Mouse (Mus musculus) CD8-positive naive resting alpha-beta T cell, adult 2 months (primary cell): ENCODE measurements around the gene Pcyt2.
"Not testable (repeated sequence)": the region's sequence is repeated elsewhere in the genome, so short reads cannot be mapped to it uniquely, and the experiment has no call there.

Experiments
- DNase-seq, 2 experiments: peaks; one replicate each; pipeline ENCODE4 v3.0.0; 2022; ENCODE audit warnings: low read depth in 2 of 2, low spot score in 2 of 2

Pcyt2 gene

GRCm38 (mm10) chr11:120616617-120617294, 980 bp downstream of the Pcyt2 start:
- no peak for DNase-seq

DNA sequence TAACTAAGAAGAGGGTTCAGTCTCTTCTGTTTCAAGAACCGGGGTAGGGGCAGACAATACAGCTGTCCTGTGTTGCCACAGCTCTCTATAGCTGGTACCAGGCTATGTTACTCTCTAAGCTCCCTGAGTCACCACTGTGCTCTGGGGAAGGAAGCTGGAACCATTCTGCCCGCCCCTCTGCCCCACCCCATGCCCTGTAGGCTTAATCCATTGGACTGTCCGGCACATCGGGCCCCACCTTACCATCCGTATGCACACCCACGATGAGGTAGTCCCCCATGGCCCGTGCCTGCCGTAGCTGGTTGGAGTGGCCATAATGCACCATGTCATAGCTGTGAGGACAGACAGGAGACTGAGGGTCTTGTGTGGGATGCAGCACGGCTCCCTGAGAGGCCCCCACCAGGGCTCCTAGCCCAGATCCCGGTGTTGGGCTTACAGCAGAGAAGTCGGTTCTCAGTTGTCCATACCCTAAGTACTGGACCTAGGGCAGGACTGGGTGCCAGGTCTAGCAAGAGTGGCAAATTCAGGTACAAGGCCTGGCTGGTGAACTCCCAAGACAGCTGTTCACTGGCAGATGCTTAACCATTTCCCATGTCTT, 2.0 kb downstream of the Pcyt2 start:
- no peak for DNase-seq

DNA sequence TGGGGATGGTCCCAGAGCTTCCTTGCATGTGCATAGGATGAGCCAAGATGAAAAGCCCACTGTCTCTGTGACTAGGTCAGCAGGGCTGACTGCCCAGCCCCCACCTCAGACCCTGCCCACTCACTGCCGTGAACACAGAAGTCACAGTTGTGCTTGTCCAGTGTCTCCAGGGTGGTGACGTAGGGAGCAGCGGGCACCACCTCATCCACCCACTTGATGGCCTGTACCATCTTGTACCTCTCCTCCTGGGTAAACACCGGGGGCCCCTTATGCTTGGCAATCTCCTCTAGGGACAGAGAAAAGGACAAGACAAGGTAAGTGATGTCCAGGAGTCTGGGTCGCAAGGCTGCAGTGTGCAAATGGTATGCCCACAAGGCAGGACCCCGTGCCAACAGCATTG, 2.6 kb downstream of the Pcyt2 start:
- DNase-seq, result no peak

- no peak for DNase-seq
Observed at GRCm38 (mm10) chr11:120613976-120614375, 3.8 kb downstream of the Pcyt2 start.

- no peak for DNase-seq
Observed at GRCm38 (mm10) chr11:120613481-120613972, 4.2 kb downstream of the Pcyt2 start.

DNA sequence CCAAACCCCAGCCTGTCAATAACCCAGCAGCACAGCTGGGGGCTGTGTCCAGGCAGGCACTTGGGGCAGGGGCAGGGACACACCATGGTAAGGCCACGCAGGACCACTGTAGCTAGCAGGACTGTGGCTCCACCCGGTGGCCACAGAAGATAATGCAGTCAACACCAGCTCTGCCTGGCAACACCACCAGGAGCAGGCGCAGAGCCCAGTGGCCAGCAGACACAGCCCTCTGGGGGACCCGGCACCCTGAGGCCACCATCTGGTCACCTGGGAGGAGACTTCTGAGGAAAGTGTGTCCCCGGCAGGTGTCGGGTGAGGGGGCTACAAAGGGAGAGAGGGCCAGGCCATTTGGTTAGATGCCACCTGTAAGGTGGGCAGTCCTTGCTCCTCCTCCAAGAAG, 5.0 kb downstream of the Pcyt2 start:
- DNase-seq, result peak; percentile 75 to 79

- DNase-seq, result no peak
Observed at GRCm38 (mm10) chr11:120610477-120611046, 7.2 kb downstream of the Pcyt2 start.

DNA sequence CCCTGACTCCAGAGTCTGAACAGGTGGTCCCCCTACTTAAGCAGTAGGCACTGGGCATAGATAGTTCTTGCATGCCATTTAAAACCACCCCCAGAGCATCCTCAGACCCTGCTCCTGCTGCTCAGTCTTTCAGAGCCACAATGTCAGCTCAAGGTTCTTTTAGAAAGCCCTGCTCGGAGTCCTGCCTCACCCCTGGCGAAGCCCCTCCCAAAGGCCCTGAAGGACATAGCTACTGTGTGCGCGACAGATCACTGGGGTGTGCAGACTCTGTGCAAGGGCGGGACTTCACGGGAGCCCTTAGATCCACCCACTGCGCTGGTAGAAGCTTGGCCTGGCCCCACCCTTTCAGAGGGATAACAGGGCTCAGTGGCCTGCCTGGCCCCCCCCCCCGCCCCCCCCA, 8.5 kb downstream of the Pcyt2 start:
- no peak for DNase-seq

- no peak for DNase-seq
Observed at GRCm38 (mm10) chr11:120608241-120609034, 9.3 kb downstream of the Pcyt2 start, which contains the start of gene Npb. Gene Npb (plus strand): TSS chr11:120608477.

DNA sequence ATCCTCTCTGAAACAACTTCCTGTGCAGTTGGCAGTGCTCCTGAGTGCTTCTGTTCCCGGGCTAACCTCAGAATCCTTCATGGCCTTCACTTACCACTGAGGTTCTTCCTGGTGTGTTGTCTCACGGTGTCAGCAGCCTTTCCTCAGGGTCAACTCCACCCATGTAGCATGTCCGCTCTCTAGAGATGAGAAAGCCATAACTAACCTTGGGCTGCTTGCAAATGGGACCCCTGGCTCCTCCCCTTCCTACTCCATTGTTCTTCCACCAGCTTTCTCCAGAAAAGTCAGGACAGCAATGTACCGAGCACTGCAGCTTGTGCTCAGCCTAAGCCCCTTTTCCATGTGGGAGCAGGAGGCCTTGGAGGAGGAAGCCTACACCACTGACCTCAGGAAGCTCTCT, 11.0 kb downstream of the Pcyt2 start:
- DNase-seq, result no peak

DNA sequence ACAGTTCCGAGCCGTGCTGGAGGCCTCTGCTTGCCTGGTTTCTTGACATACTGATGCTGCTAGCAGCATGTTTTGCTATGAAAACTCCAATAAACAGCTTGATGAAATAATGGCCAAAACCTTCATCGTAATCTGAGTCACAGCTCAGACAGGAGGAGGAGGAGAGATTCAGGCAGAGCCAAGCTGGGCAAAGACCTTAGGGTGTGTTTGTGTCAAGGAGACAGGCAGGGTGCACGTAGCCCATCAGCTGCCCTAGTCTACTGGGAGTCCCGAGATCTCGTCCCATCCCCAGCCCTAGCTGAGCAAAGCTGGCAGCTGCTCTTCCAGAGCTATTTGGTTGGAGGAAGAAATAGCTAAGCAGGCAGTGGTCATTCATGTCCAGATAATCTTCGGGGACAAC, 12.1 kb downstream of the Pcyt2 start:
- no peak for DNase-seq

- DNase-seq, result no peak
Observed at GRCm38 (mm10) chr11:120603545-120603944, 14.2 kb downstream of the Pcyt2 start.

DNA sequence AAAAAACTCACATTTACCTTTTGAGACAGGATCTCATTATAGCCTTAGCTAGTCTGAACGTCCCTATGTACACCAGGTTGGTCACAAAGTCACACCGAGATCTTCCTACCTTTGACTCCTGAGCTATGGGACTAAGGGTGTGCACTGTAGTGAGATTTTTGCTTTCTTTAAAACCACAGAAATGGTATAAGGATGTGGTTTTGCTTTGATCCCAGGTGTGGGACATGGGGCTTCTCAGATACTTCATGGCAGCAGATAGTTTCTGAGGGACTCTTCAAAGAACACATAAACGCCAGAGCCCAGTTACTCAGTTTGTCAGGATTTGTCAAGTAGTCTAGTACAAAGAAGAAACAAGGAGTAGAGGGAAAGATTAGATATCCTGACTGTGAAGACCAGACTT, 17.0 kb downstream of the Pcyt2 start:
- peak in 1 of 2 experiments; percentile 48 for DNase-seq

GRCm38 (mm10) chr11:120598990-120599549, 18.7 kb downstream of the Pcyt2 start:
- no peak for DNase-seq

DNA sequence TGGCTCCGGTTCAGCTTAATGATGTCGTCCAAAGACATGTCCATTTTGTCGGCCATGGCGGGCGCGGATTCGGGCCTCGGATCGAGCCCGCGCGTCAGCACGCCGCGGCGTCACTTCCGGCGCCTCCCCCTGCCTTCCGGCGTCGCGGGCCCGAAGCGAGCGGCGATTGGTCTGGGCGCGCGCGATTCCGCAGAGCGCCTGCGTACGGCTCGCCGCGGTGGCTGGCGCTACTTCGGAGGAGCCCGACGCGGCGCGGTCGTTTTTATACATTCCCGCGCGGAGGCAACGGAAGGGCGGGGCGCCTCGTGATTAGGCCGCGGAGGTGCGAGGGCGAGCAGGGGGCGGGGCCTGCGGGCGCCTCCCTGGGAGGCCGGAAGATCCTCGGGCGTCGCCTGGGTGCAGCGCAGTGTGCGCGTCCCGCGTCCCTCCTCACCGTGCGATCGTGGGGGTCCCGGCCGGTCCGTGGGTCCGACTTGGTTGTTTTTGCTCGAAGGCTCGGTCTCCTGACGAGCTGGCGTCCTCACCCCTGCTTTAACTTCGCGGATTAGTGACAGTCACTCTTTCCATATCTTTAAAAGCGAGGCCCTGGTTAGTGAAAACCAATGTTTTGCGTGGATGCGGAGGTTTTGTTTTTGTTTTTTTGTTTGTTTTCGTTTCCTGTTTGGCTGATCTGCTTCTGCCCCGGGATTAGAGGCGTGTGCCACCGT, 19.3 kb downstream of the Pcyt2 start, which contains the start of the genes Alyref and Anapc11:
Gene Alyref (minus strand): TSS at position 83 of the 707 bp plus-strand sequence.
Gene Anapc11 (plus strand): TSS at position 139 of the 707 bp plus-strand sequence.
- peak; percentile 86 to 87 for DNase-seq

DNA sequence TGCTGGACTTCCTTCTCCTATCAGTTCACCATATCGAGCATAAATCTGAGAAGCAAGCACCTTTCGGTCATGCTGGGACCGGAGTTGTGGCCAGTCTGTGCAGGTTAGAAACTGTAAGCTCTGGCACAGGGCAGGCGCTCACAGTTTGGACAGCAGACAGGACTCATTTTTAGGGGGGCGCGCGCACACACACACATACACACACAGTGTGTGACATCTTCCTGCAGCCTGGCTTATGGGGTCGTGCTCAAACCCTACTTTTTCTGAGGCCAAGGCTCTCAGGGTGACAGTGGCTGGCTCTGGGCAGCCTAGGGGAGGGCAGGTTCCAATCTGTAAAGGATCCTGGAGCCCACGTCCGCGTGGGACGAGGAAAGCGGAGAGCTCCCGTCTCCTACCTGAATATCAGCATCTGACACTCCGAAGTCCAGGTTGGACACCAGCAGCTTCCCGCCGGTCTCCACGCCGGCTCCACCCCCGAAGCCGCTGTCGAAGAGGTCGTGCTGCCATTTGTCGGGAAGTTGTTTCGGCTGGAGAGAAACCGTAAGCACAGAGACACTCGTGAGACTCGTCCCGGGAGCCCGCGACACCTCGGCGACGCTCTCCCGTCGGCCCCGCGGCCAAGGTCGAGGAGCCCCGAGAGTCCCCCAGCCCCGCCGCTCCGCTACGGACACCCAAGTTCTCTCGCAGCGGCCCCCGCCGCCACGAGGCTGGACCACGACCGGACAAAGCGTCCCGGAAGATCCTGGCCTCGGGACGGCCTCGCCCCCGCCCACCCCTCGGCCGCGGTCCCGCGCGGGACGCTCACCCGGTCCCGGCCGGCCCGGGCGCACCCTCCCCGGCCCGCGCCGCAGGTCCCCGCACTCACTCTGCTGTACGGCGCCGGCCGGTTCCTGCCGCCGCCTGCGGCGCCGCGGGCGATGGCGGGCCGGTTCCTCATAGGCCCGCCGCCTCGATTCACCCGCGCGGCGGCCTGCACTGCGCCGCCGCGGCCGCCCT, 20.2 kb downstream of the Pcyt2 start:
- DNase-seq, result no peak

DNA sequence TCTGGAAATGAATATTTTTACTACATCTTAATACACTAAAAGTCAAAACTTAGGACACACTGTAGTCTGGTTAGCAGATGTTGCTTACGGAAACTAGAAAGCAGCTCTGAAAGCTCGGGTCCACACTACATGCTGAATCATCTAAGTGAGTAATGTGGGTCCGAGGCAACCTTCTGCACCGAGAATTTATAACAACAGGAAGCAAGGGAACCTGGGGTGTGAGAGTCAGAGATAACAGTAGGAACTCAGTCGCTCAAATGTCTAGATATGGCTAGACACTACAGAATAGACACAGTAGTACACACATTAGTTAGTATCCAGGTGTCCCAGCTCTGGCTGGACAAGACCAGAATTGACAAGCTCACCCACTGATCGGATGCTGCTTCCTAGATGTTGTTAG, 29.2 kb downstream of the Pcyt2 start:
- DNase-seq, result no peak

DNA sequence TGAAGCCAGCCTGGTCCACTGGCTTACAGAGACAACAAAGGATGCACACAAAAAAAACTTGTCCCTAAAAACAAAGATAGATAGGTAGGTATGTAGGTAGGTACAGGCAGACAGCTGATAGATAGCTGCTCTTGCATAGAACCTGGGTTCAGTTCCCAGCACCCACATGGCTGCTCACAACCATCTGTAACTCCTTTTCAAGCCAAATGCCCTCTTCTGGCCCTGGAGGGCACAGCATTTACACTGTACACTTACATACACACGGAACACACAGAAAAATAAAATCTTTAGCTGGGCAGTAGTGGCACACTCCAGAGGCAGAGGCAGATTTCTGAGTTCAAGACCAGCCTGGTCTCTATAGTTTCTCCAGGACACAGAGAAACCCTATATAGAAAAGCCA, 33.8 kb downstream of the Pcyt2 start:
- no peak for DNase-seq

DNA sequence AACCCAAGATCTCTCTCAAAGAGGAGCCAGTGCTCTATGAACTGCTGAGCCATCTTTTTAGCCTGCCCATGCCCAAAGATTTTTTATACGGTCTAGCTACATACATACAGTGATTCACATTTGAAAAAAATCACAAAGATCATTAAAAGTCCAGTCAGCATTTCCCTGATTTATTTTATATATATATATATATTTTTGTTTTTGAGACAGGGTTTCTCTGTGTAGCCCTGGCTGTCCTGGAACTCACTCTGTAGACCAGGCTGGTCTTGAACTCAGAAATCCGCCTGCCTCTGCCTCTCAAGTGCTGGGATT, 34.8 kb downstream of the Pcyt2 start:
- DNase-seq, result not testable (repeated sequence)
